Mouse (Mus musculus): ENCODE data around the gene Fbxw7.

- TF ChIP-seq ZNF384 (IDR thresholded peaks at IDR 0.05; ENCODE audit: low read depth, low read length): no peak
- no peak for TF ChIP-seq ZC3H11A (IDR thresholded peaks at IDR 0.05; ENCODE audit: borderline replicate concordance, low read depth, low read length)
Measured at GRCm38 (mm10) chr3:84825990-84826389, 10.9 kb downstream of the Fbxw7 start.
